ENCODE assay signal across 8 mouse cellular contexts in genomic region chr5:130853371-130853770, GRCm38 (mm10).
A peak's percentile ranks its signal among the peaks of the same experiment; 100 is the strongest.
DNase-seq lines count a peak whose midpoint lies in the region; ATAC-seq and TF ChIP-seq lines count a peak whose summit lies in the region.

No protein-coding gene starts in this region.

- no peaks in the 10 kb centered on the region for H3K36me3 ChIP-seq in hindbrain, embryonic 11.5 days (ENCODE audit: control insufficient read depth, insufficient read depth, low read length)
- H3K36me3 ChIP-seq in hindbrain, embryonic 12.5 days, result no peaks in the 10 kb centered on the region
- no peaks in the 10 kb centered on the region for H3K36me3 ChIP-seq in testis, adult 2 months (ENCODE audit: control insufficient read depth, insufficient read depth, low read length)

- TF ChIP-seq POLR2A in cerebellum, adult 2 months (IDR thresholded peaks at IDR 0.05; ENCODE audit: borderline replicate concordance, insufficient read depth, low read length), result no peak
- TF ChIP-seq POLR2A in testis, adult 2 months (IDR thresholded peaks at IDR 0.05; ENCODE audit: control insufficient read depth, low read depth, low read length), result no peak

- peak; percentile 93 for DNase-seq in hindbrain, embryonic 11.5 days (ENCODE audit: low spot score)
- peak; percentile 80 to 91 for DNase-seq in cerebellum, adult 2 months
- DNase-seq in frontal cortex, postnatal 10 days (ENCODE audit: low spot score in 2 of 2), result peak; percentile 74 to 85
- peak; percentile 67 for DNase-seq in induced T-regulatory cell, adult 2 months (ENCODE audit: low read depth)
- DNase-seq in left cerebral cortex, adult 9 months (ENCODE audit: low spot score in 2 of 2), result peak; percentile 49 to 90
- DNase-seq in naive thymus-derived CD4-positive, alpha-beta T cell, adult 2 months (ENCODE audit: low read depth), result peak; percentile 58

- no peaks in the 10 kb centered on the region for H3K4me1 ChIP-seq in hindbrain, embryonic 11.5 days (replicated peaks; ENCODE audit: control insufficient read depth, insufficient read depth, low read length)
- peaks cover 12% of the 10 kb centered on the region for H3K4me1 ChIP-seq in hindbrain, embryonic 12.5 days
- H3K4me1 ChIP-seq in cerebellum, adult 2 months (ENCODE audit: control insufficient read depth, insufficient read depth, low read length), result no peaks in the 10 kb centered on the region
- H3K4me1 ChIP-seq in testis, adult 2 months (ENCODE audit: control insufficient read depth, insufficient read depth, low read length), result no peaks in the 10 kb centered on the region; the same call in 1 of the 2 replicates

- H3K9ac ChIP-seq in hindbrain, embryonic 11.5 days (ENCODE audit: low read depth, low read length), result no peak overlapping the region
- no peak overlapping the region for H3K9ac ChIP-seq in hindbrain, embryonic 12.5 days

- no peaks in the 10 kb centered on the region for H3K9me3 ChIP-seq in hindbrain, embryonic 11.5 days (ENCODE audit: control insufficient read depth, low read length)
- no peaks in the 10 kb centered on the region for H3K9me3 ChIP-seq in hindbrain, embryonic 12.5 days (replicated peaks)

- TF ChIP-seq CTCF in cerebellum, adult 2 months (IDR thresholded peaks at IDR 0.05; ENCODE audit: borderline replicate concordance, insufficient read depth, low read depth, low read length), result peak; percentile 100
- TF ChIP-seq CTCF in testis, adult 2 months (IDR thresholded peaks at IDR 0.05; ENCODE audit: control insufficient read depth, insufficient read depth, insufficient replicate concordance, low read depth, low read length), result peak; percentile 100

- H3K4me2 ChIP-seq in hindbrain, embryonic 11.5 days (replicated peaks; ENCODE audit: low read depth, low read length), result no peak overlapping the region
- no peak overlapping the region for H3K4me2 ChIP-seq in hindbrain, embryonic 12.5 days (replicated peaks)

- no peak overlapping the region for H3K27ac ChIP-seq in hindbrain, embryonic 11.5 days (ENCODE audit: low read depth, low read length)
- no peak overlapping the region for H3K27ac ChIP-seq in hindbrain, embryonic 12.5 days
- no peak overlapping the region for H3K27ac ChIP-seq in cerebellum, adult 2 months (ENCODE audit: insufficient read depth, low read length)
- H3K27ac ChIP-seq in testis, adult 2 months (ENCODE audit: control insufficient read depth, insufficient read depth, low read depth, low read length), result no peak overlapping the region

- H3K4me3 ChIP-seq in hindbrain, embryonic 11.5 days (ENCODE audit: low read depth, low read length), result no peak overlapping the region
- no peak overlapping the region for H3K4me3 ChIP-seq in hindbrain, embryonic 12.5 days
- H3K4me3 ChIP-seq in cerebellum, adult 2 months (replicated peaks; ENCODE audit: insufficient read depth, low read depth, low read length), result no peak overlapping the region
- H3K4me3 ChIP-seq in testis, adult 2 months (ENCODE audit: control insufficient read depth, low read depth, low read length), result no peak overlapping the region

- 1% methylated on average over 10 of the region's 10 CpGs for WGBS in hindbrain, embryonic 11.5 days
- WGBS in hindbrain, embryonic 12.5 days, result 2% methylated on average over 10 of the region's 10 CpGs
- WGBS in cerebellum, adult 2 months, result under 1% methylated on average over 10 of the region's 10 CpGs

- ATAC-seq in hindbrain, embryonic 11.5 days (ENCODE audit: low FRiP score), result no peak
- ATAC-seq in hindbrain, embryonic 12.5 days (ENCODE audit: low FRiP score), result no peak

- H3K27me3 ChIP-seq in hindbrain, embryonic 11.5 days (ENCODE audit: control insufficient read depth, insufficient read depth, low read length), result no peaks in the 10 kb centered on the region
- no peaks in the 10 kb centered on the region for H3K27me3 ChIP-seq in hindbrain, embryonic 12.5 days
- H3K27me3 ChIP-seq in cerebellum, adult 2 months (ENCODE audit: control insufficient read depth, insufficient read depth, low read length), result no peaks in the 10 kb centered on the region
- H3K27me3 ChIP-seq in testis, adult 2 months (ENCODE audit: control insufficient read depth, insufficient read depth, low read length), result no peaks in the 10 kb centered on the region
